Mouse (Mus musculus): Measurements from ENCODE around the gene Smim15.

- TF ChIP-seq CTCF (IDR thresholded peaks at IDR 0.05; ENCODE audit: borderline replicate concordance, insufficient read depth, low read length) (no peak), POLR2A (IDR thresholded peaks at IDR 0.05; ENCODE audit: low read depth, low read length) (no peak)
Measured at GRCm38 (mm10) chr13:108056896-108057295, 12.7 kb downstream of the Smim15 start.
